Mouse (Mus musculus) heart, postnatal 0 days (tissue): ENCODE measurements around the gene Lrp8. TPM values are rescaled to one million over a fixed set of nuclear protein-coding genes. Genes with fewer than 3 reads are reported as not detected.

Experiments used
- ATAC-seq: fragments of 200-750 bp; cut with Nextera tagmentation; 2 replicates; pipeline ENCODE4 v1.8.0; 2017; ENCODE audit warnings: low read depth, moderate number of reproducible peaks, moderate library complexity; ENCODE audit not compliant: insufficient read depth
- DNase-seq: peaks from one replicate; pipeline ENCODE4 v3.0.0-alpha.2; 2016; ENCODE audit warnings: low spot score
- H3K27ac ChIP-seq: fragments of 300-500 bp; sonication (generic); 2 replicates; pipeline ENCODE4 v1.5.1; 2014; ENCODE audit warnings: low read depth, mild to moderate bottlenecking
- H3K27me3 ChIP-seq: fragments of 300-500 bp; sonication (generic); 2 replicates; pipeline ENCODE4 v1.6.1; 2014; ENCODE audit warnings: low read length, mixed read lengths; ENCODE audit not compliant: control insufficient read depth, insufficient read depth
- H3K36me3 ChIP-seq: fragments of 300-500 bp; sonication (generic); replicated peaks from 2 replicates; pipeline ENCODE4 v1.6.1; 2014; ENCODE audit warnings: low read length, mixed read lengths; ENCODE audit not compliant: control insufficient read depth, insufficient read depth
- H3K4me1 ChIP-seq: fragments of 300-500 bp; sonication (generic); 2 replicates; pipeline ENCODE4 v1.6.1; 2014; ENCODE audit warnings: antibody characterized with exemption; ENCODE audit not compliant: control insufficient read depth, insufficient read depth
- H3K4me2 ChIP-seq: fragments of 300-500 bp; sonication (generic); 2 replicates; pipeline ENCODE4 v1.6.1; 2014; ENCODE audit warnings: low read depth, mild to moderate bottlenecking, low read length, moderate library complexity
- H3K4me3 ChIP-seq: fragments of 300-500 bp; sonication (generic); 2 replicates; pipeline ENCODE4 v1.5.1; 2014; ENCODE audit warnings: low read depth, low read length
- H3K9ac ChIP-seq: fragments of 300-500 bp; sonication (generic); replicated peaks from 2 replicates; pipeline ENCODE4 v1.6.1; 2014; ENCODE audit warnings: low read depth, low read length, mixed read lengths
- H3K9me3 ChIP-seq: fragments of 300-500 bp; sonication (generic); replicated peaks from 2 replicates; pipeline ENCODE4 v1.6.1; 2016; ENCODE audit warnings: low read length; ENCODE audit not compliant: control insufficient read depth
- CTCF ChIP-seq: IDR thresholded peaks from 2 replicates; pipeline ENCODE4 v1.5.1; 2016; ENCODE audit warnings: antibody characterized with exemption, control low read depth, low read depth
- EP300 ChIP-seq: IDR thresholded peaks from 2 replicates; pipeline ENCODE4 v1.6.1; 2016; ENCODE audit warnings: antibody characterized with exemption, low read depth
- whole genome bisulfite sequencing: fragments of 180-500 bp; shearing (Covaris S2); extraction: QIAGEN DNeasy Blood & Tissue Kit; methylation state at CpG from one replicate; pipeline ENCODE4 v1.1.7; 2014; 5-methylcytosine and 5-hydroxymethylcytosine counted together
- polyA plus RNA-seq: library from polyadenylated mRNA; unstranded; fragments of >200 nt; fragmentation: Nextera tagmentation; extraction: Ambion mirVana; gene quantifications from 2 replicates; pipeline ENCODE4 v1.2.1, GENCODE M21; 2015
- total RNA-seq: library from RNA; depleted of rRNA; stranded (reverse); fragments of >200 nt; gene quantifications from 2 replicates; pipeline ENCODE4 v1.2.3, GENCODE M21; 2014; ENCODE audit warnings: low replicate concordance

The Lrp8 gene
- total and polyA plus RNA-seq, 2 experiments from 2014 or later: 0.57 TPM; not detected in 1

- H3K4me2 ChIP-seq: no peak overlapping the region
- H3K4me1 ChIP-seq: no peaks in the 10 kb centered on the region
- H3K36me3 ChIP-seq: no peaks in the 10 kb centered on the region
- DNase-seq (no peak), ATAC-seq (no peak)
- no peaks in the 10 kb centered on the region for H3K27me3 ChIP-seq
- H3K9ac ChIP-seq: no peak overlapping the region
- H3K4me3 ChIP-seq: no peak overlapping the region
- 48% methylated on average over 7 of the region's 7 CpGs for WGBS
- TF ChIP-seq CTCF (no peak), EP300 (no peak)
- H3K9me3 ChIP-seq: 0 out of 2 replicates have a peak, but pooled peaks cover 4% of the 10 kb centered on the region
- no peak overlapping the region for H3K27ac ChIP-seq
These were observed 26.4 kb upstream of the Lrp8 start for GRCm38 (mm10) chr4:107775672-107776071.

- H3K36me3 ChIP-seq: no peaks in the 10 kb centered on the region
- no peaks in the 10 kb centered on the region for H3K27me3 ChIP-seq
- H3K27ac ChIP-seq: no peak overlapping the region
- DNase-seq: no peak
- no peak overlapping the region for H3K9ac ChIP-seq
- no peak for ATAC-seq
- H3K9me3 ChIP-seq: 0 out of 2 replicates have a peak, but pooled peaks cover 4% of the 10 kb centered on the region
- H3K4me3 ChIP-seq: no peak overlapping the region
- WGBS: 80% methylated on average over 5 of the region's 5 CpGs
- H3K4me1 ChIP-seq: no peaks in the 10 kb centered on the region
- no peak for TF ChIP-seq CTCF
- H3K4me2 ChIP-seq: no peak overlapping the region
These were observed 24.9 kb upstream of the Lrp8 start for GRCm38 (mm10) chr4:107776990-107777673.

DNA sequence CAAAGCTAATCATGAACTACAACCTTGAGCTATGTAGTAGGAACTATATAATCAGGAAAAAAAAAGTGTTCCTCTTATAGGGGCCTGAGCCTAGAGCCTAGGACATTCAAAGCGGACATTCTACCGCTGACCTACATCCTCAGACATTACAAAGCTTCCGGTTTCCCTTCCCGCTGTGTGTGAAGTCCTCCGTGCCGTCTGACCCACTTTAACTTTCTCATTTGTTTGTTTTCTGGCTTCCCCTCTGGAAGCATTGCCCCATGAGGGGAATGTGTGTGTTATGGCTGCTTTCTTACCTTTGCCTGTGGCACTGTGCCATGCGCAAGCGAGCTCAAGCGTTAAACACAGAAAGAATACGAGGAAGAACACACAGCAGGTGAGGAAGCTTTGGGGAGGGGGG, 18.5 kb upstream of the Lrp8 start:
- DNase-seq (no peak), ATAC-seq (no peak)
- Histone ChIP-seq H3K9ac (no peak overlapping the region), H3K27ac (no peak overlapping the region), H3K4me1 (no peaks in the 10 kb centered on the region), H3K36me3 (no peaks in the 10 kb centered on the region), H3K9me3 (no peaks in the 10 kb centered on the region), H3K27me3 (no peaks in the 10 kb centered on the region; the same call in 1 of the 2 replicates), H3K4me3 (no peak overlapping the region), H3K4me2 (no peak overlapping the region)
- no peak for TF ChIP-seq EP300
- no peak for TF ChIP-seq CTCF
- WGBS: 71% methylated on average over 10 of the region's 10 CpGs

GRCm38 (mm10) chr4:107788841-107789240, 13.2 kb upstream of the Lrp8 start:
- H3K4me2 ChIP-seq: no peak overlapping the region
- no peaks in the 10 kb centered on the region for H3K9me3 ChIP-seq
- no peaks in the 10 kb centered on the region for H3K36me3 ChIP-seq
- DNase-seq (no peak), ATAC-seq (no peak)
- no peak overlapping the region for H3K4me3 ChIP-seq
- H3K9ac ChIP-seq: no peak overlapping the region
- TF ChIP-seq EP300 (no peak), CTCF (no peak)
- H3K27ac ChIP-seq: no peak overlapping the region
- no peaks in the 10 kb centered on the region for H3K4me1 ChIP-seq
- 76% methylated on average over 6 of the region's 6 CpGs for WGBS
- no peaks in the 10 kb centered on the region for H3K27me3 ChIP-seq

DNA sequence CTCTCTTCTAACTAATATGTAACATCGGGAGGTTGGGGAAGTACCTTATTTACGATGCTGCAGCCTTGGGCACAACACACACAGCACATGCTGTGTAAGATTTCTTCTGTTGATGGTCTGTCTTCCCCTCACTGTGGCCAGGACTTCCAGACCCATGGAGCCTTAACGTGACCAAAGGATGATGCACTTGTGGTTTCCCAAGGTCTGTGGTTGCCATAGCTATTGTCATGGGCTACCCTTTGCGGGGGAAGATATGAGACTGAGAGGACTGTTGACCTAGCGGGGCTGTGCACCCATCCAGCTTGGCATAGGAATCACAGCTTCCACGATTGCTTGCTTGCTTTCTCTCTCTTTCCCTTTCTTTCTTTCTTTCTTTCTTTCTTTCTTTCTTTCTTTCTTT, 1.3 kb upstream of the Lrp8 start:
- H3K4me3 ChIP-seq: no peak overlapping the region
- H3K9ac ChIP-seq: no peak overlapping the region
- TF ChIP-seq EP300: no peak
- TF ChIP-seq CTCF: no peak
- H3K9me3 ChIP-seq: no peaks in the 10 kb centered on the region
- peaks cover 38% of the 10 kb centered on the region for H3K27me3 ChIP-seq
- no peaks in the 10 kb centered on the region for H3K36me3 ChIP-seq
- H3K4me1 ChIP-seq: peaks cover 14% of the 10 kb centered on the region
- no peak overlapping the region for H3K4me2 ChIP-seq
- no peak overlapping the region for H3K27ac ChIP-seq
- no peak for DNase-seq
- 75% methylated on average over 6 of the region's 6 CpGs for WGBS
- ATAC-seq: no peak
